Mouse (Mus musculus) gastrocnemius, adult 8-10 months (tissue): ENCODE data around the gene Pced1b. TPM values are rescaled to one million over a fixed set of nuclear protein-coding genes. Genes with fewer than 3 reads are reported as not detected.

Experiments used
- total RNA-seq, 4 experiments: library from RNA; stranded (reverse); gene quantifications; 2 replicates each; pipeline ENCODE4 v1.2.4; 2022

Gene Pced1b
- total RNA-seq, 4 experiments from 2014 or later, result 0.51 to 1.6 (median 0.81) TPM

Other genes with a start within 250 kb of the Pced1b start
- gene Slc38a4, start 191.2 kb upstream of the Pced1b start, total RNA-seq, result 100 to 1,000 TPM; 122 to 173 (median 146) TPM
- gene Amigo2, start 180 bp downstream of the Pced1b start, total RNA-seq, result 1 to 10 TPM in 3 of 4 experiments, under 1 TPM in 1; 0.82 to 1.9 (median 1.7) TPM